Mouse (Mus musculus) stomach, postnatal 0 days (tissue): ENCODE data around the gene Ucp2. TPM values are rescaled to one million over a fixed set of nuclear protein-coding genes. Genes with fewer than 3 reads are reported as not detected.

Experiments
- ATAC-seq: fragments of 200-750 bp; cut with Nextera tagmentation; 2 replicates; pipeline ENCODE4 v1.8.0; 2017; ENCODE audit not compliant: low FRiP score, low TSS enrichment
- DNase-seq: peaks from one replicate; pipeline ENCODE4 v3.0.0-alpha.2; 2016; ENCODE audit warnings: low spot score
- H3K27ac ChIP-seq: fragments of 300-500 bp; sonication (generic); replicated peaks from 2 replicates; pipeline ENCODE4 v1.5.1; 2014; ENCODE audit warnings: mild to moderate bottlenecking, control low read depth
- H3K27me3 ChIP-seq: fragments of 300-500 bp; sonication (generic); 2 replicates; pipeline ENCODE4 v1.6.1; 2014; ENCODE audit warnings: low read length; ENCODE audit not compliant: control insufficient read depth, insufficient read depth
- H3K36me3 ChIP-seq: fragments of 300-500 bp; sonication (generic); 2 replicates; pipeline ENCODE4 v1.6.1; 2014; ENCODE audit warnings: low read length, mixed read lengths; ENCODE audit not compliant: control insufficient read depth, insufficient read depth
- H3K4me1 ChIP-seq: fragments of 300-500 bp; sonication (generic); replicated peaks from 2 replicates; pipeline ENCODE4 v1.6.1; 2014; ENCODE audit warnings: antibody characterized with exemption; ENCODE audit not compliant: control insufficient read depth, insufficient read depth
- H3K4me2 ChIP-seq: fragments of 300-500 bp; sonication (generic); replicated peaks from 2 replicates; pipeline ENCODE4 v1.6.1; 2014; ENCODE audit warnings: low read depth, mild to moderate bottlenecking, control low read depth, moderate library complexity
- H3K4me3 ChIP-seq: fragments of 300-500 bp; sonication (generic); 2 replicates; pipeline ENCODE4 v1.5.1; 2014; ENCODE audit warnings: low read depth, low read length, control low read depth
- H3K9ac ChIP-seq: fragments of 300-500 bp; sonication (generic); 2 replicates; pipeline ENCODE4 v1.6.1; 2014; ENCODE audit warnings: mild to moderate bottlenecking, low read length, control low read depth, mixed read lengths
- H3K9me3 ChIP-seq: fragments of 300-500 bp; sonication (generic); 2 replicates; pipeline ENCODE4 v1.6.1; 2016; ENCODE audit warnings: low read length; ENCODE audit not compliant: control insufficient read depth
- CTCF ChIP-seq: IDR thresholded peaks from 2 replicates; pipeline ENCODE4 v1.5.1; 2016; ENCODE audit warnings: antibody characterized with exemption, low read depth, mild to moderate bottlenecking, moderate library complexity
- EP300 ChIP-seq: optimal IDR thresholded peaks from 2 replicates; pipeline ENCODE3; 2016; ENCODE audit warnings: antibody characterized with exemption
- WGBS: fragments of 180-500 bp; shearing (Covaris S2); extraction: QIAGEN DNeasy Blood & Tissue Kit; methylation state at CpG from one replicate; pipeline ENCODE4 v1.1.7; 2014; 5-methylcytosine and 5-hydroxymethylcytosine counted together
- polyA plus RNA-seq: library from polyadenylated mRNA; unstranded; fragments of >200 nt; fragmentation: Nextera tagmentation; extraction: Ambion mirVana; gene quantifications from 2 replicates; pipeline ENCODE4 v1.2.1, GENCODE M21; 2015

Gene Ucp2
- polyA plus RNA-seq, 1 experiment from 2014 or later, result 618 TPM

DNA sequence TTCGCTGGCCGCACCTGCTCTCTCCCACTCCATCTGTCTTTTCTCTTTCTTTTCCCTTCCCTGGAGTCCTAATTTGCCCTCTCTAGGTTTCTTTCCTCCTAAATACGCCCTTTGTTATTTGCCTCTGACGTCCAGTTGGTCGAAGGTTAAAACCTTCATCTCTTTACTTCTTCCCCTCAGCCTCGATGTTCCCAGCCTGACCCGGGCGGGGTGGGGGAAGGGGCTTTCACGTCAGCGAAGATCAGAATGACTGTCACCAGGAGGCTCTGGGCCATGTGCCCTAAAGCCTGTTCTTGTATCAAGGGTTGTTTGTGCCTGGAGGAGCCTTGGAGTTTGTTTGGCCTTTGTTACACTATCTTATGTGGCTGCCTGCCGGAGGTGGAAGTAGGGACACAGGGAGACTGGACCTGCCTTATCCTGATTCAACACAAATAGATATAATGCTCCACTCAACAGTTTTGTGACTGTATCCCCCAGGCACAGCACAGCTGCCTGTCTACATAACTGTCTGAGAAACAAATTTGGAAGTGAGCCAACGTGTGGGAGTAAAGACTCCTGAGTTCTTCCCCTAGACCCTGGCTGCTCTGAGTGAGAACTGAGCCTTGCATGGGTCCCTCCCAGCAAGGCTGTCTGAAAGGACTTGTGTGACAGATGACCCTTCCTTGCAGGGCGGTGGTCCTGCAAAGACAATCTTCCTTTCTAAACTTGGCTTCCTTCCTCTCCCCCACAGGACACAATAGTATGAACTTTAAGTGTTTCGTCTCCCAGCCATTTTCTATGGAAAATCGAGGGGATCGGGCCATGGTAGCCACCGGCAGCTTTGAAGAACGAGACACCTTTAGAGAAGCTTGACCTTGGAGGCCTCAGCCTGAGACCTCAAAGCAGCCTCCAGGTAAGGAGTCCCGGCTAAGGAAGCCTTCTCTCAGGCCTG, 612 bp downstream of the Ucp2 start:
- Histone ChIP-seq H3K27ac (peak overlapping the region; percentile 88), H3K4me1 (peaks cover 7% of the 10 kb centered on the region), H3K27me3 (no peaks in the 10 kb centered on the region), H3K4me2 (peak overlapping the region; percentile 78), H3K36me3 (peaks cover 13% of the 10 kb centered on the region; the same call in 1 of the 2 replicates), H3K9me3 (no peaks in the 10 kb centered on the region), H3K4me3 (peak overlapping the region; percentile 55), H3K9ac (peak overlapping the region; percentile 72)
- peak; percentile 55 for DNase-seq
- 20% methylated on average over 19 of the region's 19 CpGs for WGBS
- ATAC-seq, result peak; percentile 2; the same call in 1 of the 2 replicates
- TF ChIP-seq CTCF (no peak), EP300 (no peak)

DNA sequence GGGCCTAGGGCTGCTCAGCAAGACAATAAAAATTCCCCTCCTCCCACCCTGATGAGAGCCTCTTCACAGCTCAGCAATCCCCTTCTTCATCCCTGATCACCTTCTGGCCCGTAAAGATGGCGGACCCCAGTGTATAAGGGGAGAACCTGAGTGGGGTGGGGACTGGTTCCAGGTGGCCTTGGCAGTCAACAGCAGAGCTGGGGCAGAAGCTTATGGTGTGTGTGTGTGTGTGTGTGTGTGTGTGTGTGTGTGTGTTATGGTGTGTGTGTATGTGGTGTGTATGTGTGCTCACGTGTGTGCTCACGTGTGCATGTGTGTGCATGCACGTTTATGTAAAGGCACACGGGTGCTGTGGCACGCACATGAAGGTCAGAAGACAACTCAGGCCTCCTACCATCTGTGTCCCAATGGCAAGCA, 1.3 kb downstream of the Ucp2 start:
- H3K27me3 ChIP-seq, result no peaks in the 10 kb centered on the region

GRCm38 (mm10) chr7:100495042-100495441, 1.9 kb downstream of the Ucp2 start:
- Histone ChIP-seq H3K27ac (peak overlapping the region; percentile 88), H3K9ac (peak overlapping the region; percentile 51; the same call in 1 of the 2 replicates), H3K9me3 (no peaks in the 10 kb centered on the region), H3K4me1 (peaks cover 7% of the 10 kb centered on the region), H3K36me3 (peaks cover 21% of the 10 kb centered on the region; the same call in 1 of the 2 replicates), H3K27me3 (no peaks in the 10 kb centered on the region), H3K4me3 (peak overlapping the region; percentile 55), H3K4me2 (peak overlapping the region; percentile 78)
- no peak for DNase-seq
- no peak for TF ChIP-seq EP300
- no peak for TF ChIP-seq CTCF
- WGBS, result 30% methylated on average over 8 of the region's 8 CpGs
- no peak for ATAC-seq

More for the DNA sequence above, 1.3 kb downstream of the Ucp2 start:
- Histone ChIP-seq H3K9ac (peak overlapping the region; percentile 72), H3K4me1 (peaks cover 7% of the 10 kb centered on the region), H3K36me3 (peaks cover 16% of the 10 kb centered on the region; the same call in 1 of the 2 replicates), H3K4me3 (peak overlapping the region; percentile 55), H3K9me3 (no peaks in the 10 kb centered on the region), H3K4me2 (peak overlapping the region; percentile 78), H3K27ac (peak overlapping the region; percentile 88)
- WGBS, result 60% methylated on average over 7 of the region's 7 CpGs
- no peak for ATAC-seq
- DNase-seq, result no peak
- TF ChIP-seq CTCF, result no peak
- TF ChIP-seq EP300, result no peak

GRCm38 (mm10) chr7:100495581-100496251, 2.6 kb downstream of the Ucp2 start:
- H3K4me2 ChIP-seq, result peak overlapping the region; percentile 78
- H3K27ac ChIP-seq, result peak overlapping the region; percentile 88
- H3K27me3 ChIP-seq, result no peaks in the 10 kb centered on the region
- 28% methylated on average over 11 of the region's 11 CpGs for WGBS
- peak overlapping the region; percentile 55 for H3K4me3 ChIP-seq
- ATAC-seq (peak; percentile 78), DNase-seq (peak; percentile 91)
- peaks cover 21% of the 10 kb centered on the region; the same call in 1 of the 2 replicates for H3K36me3 ChIP-seq
- H3K4me1 ChIP-seq, result peaks cover 7% of the 10 kb centered on the region
- H3K9me3 ChIP-seq, result no peaks in the 10 kb centered on the region
- H3K9ac ChIP-seq, result peak overlapping the region; percentile 51
- peak; percentile 35 for TF ChIP-seq CTCF
- TF ChIP-seq EP300, result no peak

GRCm38 (mm10) chr7:100496371-100496770, 3.2 kb downstream of the Ucp2 start:
- Histone ChIP-seq H3K27ac (peak overlapping the region; percentile 76), H3K9ac (peak overlapping the region; percentile 31; the same call in 1 of the 2 replicates), H3K36me3 (peaks cover 21% of the 10 kb centered on the region; the same call in 1 of the 2 replicates), H3K9me3 (no peaks in the 10 kb centered on the region), H3K4me2 (peak overlapping the region; percentile 78), H3K4me1 (peaks cover 7% of the 10 kb centered on the region), H3K4me3 (peak overlapping the region; percentile 55; the same call in 1 of the 2 replicates), H3K27me3 (no peaks in the 10 kb centered on the region)
- 53% methylated on average over 6 of the region's 6 CpGs for WGBS
- DNase-seq (no peak), ATAC-seq (no peak)
- TF ChIP-seq CTCF, result no peak
- no peak for TF ChIP-seq EP300
